Mouse (Mus musculus) gastrocnemius, adult 8-10 months (tissue): ENCODE measurements around the gene Cic. TPM values are rescaled to one million over a fixed set of nuclear protein-coding genes. Genes with fewer than 3 reads are reported as not detected.

ENCODE experiments used
- DNase-seq, 2 experiments: peaks; one replicate each; pipeline ENCODE4 v3.0.0; 2022; ENCODE audit warnings: low spot score in 2 of 2
- total RNA-seq, 4 experiments: library from RNA; stranded (reverse); gene quantifications; 2 replicates each; pipeline ENCODE4 v1.2.4; 2022

The Cic gene
- 10 to 100 TPM; 26.4 to 38.7 (median 30.1) TPM for total RNA-seq

GRCm38 (mm10) chr7:25267301-25267750 lies at the start of gene Cic:
Cic (plus strand) TSS chr7:25267704.
- DNase-seq = peak; percentile 98 to 99

- no peak for DNase-seq
Observed at GRCm38 (mm10) chr7:25218705-25219415, 48.6 kb upstream of the Cic start.

GRCm38 (mm10) chr7:25219416-25219750 lies 48.1 kb upstream of the Cic start:
- no peak for DNase-seq

GRCm38 (mm10) chr7:25219756-25220456 lies 47.6 kb upstream of the Cic start:
- DNase-seq = peak; percentile 92 to 94

GRCm38 (mm10) chr7:25220457-25221101 lies 46.9 kb upstream of the Cic start, which contains the start of gene Dedd2:
Dedd2 (minus strand) TSS chr7:25220615.
- peak in 1 of 2 experiments; percentile 33 for DNase-seq

GRCm38 (mm10) chr7:25221102-25221883 lies 46.2 kb upstream of the Cic start, which contains the start of gene Zfp526:
Zfp526 (plus strand) TSS chr7:25221425.
- peak; percentile 94 to 97 for DNase-seq

GRCm38 (mm10) chr7:25222275-25222967 lies 45.1 kb upstream of the Cic start:
- DNase-seq = no peak

GRCm38 (mm10) chr7:25227523-25228300 lies 39.8 kb upstream of the Cic start:
- no peak for DNase-seq

GRCm38 (mm10) chr7:25230690-25231285 lies 36.7 kb upstream of the Cic start:
- DNase-seq = no peak

- no peak for DNase-seq
Observed at GRCm38 (mm10) chr7:25232101-25232648, 35.3 kb upstream of the Cic start.

- DNase-seq = no peak
Observed at GRCm38 (mm10) chr7:25233061-25233460, 34.4 kb upstream of the Cic start.

GRCm38 (mm10) chr7:25235526-25235925 lies 32.0 kb upstream of the Cic start:
- no peak for DNase-seq

- peak; percentile 95 to 97 for DNase-seq
Observed at GRCm38 (mm10) chr7:25237249-25238014, 30.1 kb upstream of the Cic start, which contains the start of gene Gsk3a. Gsk3a (minus strand) TSS chr7:25237851.

GRCm38 (mm10) chr7:25238015-25238706 lies 29.3 kb upstream of the Cic start:
- DNase-seq = peak; percentile 90

GRCm38 (mm10) chr7:25238829-25239623 lies 28.5 kb upstream of the Cic start:
- peak; percentile 61 to 81 for DNase-seq

GRCm38 (mm10) chr7:25240631-25241030 lies 26.9 kb upstream of the Cic start:
- no peak for DNase-seq

GRCm38 (mm10) chr7:25241062-25241461 lies 26.4 kb upstream of the Cic start:
- peak in 1 of 2 experiments; percentile 54 for DNase-seq
